Comparison of ENCODE assay signal across 23 mouse cellular contexts in the genomic region with DNA sequence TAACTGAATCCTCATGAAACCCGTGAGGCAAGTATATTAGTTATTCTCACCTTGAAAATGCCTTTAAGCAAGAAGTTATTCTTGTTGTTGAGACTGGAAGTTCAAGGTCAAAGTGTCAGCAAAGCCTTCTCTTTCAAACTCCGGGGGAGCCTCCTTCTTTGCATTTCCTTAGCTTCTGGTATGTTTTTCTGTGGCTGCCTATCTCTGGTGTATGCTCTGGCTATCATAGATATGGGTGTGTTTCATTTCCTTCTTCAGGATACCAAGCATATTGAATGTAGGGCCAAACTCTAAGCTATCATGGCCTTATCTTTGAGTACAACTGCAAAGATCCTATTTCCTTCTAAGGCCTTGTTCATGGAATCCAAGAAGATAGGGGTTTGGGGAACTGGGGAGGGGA.
"Had no signal": no experiment of that assay in that cellular context is flagged by ENCODE, and none has a peak within 500 bp of the region (broad histone marks: within the 10 kb centered on the region; RNA-seq: fewer than 3 reads in every experiment).

No protein-coding gene starts in this region.

- H3K4me3 ChIP-seq: heart, adult 2 months; heart, embryonic 12.5 days; hindbrain, embryonic 10.5 days; hindbrain, embryonic 12.5 days; layer of hippocampus, adult 2 months; limb, embryonic 13.5 days; limb, embryonic 15.5 days; liver, embryonic 12.5 days had no signal

- H3K4me2 ChIP-seq: heart, embryonic 12.5 days; hindbrain, embryonic 12.5 days; hindbrain, embryonic 14.5 days; limb, embryonic 13.5 days; limb, embryonic 15.5 days; liver, embryonic 12.5 days had no signal

- ATAC-seq: inflammation-experienced regulatory T-cells, adult 6 months; intestine, postnatal 0 days; liver, embryonic 12.5 days had no signal

- H3K36me3 ChIP-seq: heart, embryonic 12.5 days; hindbrain, embryonic 10.5 days; hindbrain, embryonic 12.5 days; limb, embryonic 13.5 days; limb, embryonic 15.5 days; liver, embryonic 12.5 days had no signal

- H3K9me3 ChIP-seq: heart, embryonic 12.5 days; hindbrain, embryonic 10.5 days; hindbrain, embryonic 12.5 days; limb, embryonic 13.5 days; limb, embryonic 15.5 days; liver, embryonic 12.5 days had no signal

- DNase-seq: gastrocnemius, postnatal 14 days; gastrocnemius, postnatal 36 days; heart, adult 2 months; heart, postnatal 10 days; heart, postnatal 4 days; kidney, adult 18-20 months; kidney, adult 8-10 months; kidney, postnatal 10 days; kidney, postnatal 25 days; kidney, postnatal 4 days; layer of hippocampus, postnatal 36 days; left cerebral cortex, postnatal 4 days had no signal

- H3K27ac ChIP-seq: heart, adult 2 months; hindbrain, embryonic 10.5 days; hindbrain, embryonic 12.5 days; hindbrain, embryonic 14.5 days; layer of hippocampus, adult 2 months; liver, embryonic 12.5 days; liver, embryonic 14.5 days had no signal

- H3K27me3 ChIP-seq: hindbrain, embryonic 12.5 days had no signal

- H3K9ac ChIP-seq: heart, embryonic 12.5 days; hindbrain, embryonic 12.5 days; hindbrain, embryonic 14.5 days; limb, embryonic 13.5 days; limb, embryonic 15.5 days; liver, embryonic 12.5 days; liver, embryonic 14.5 days had no signal
